Mouse (Mus musculus) liver, postnatal 0 days (tissue): ENCODE results near the gene Secisbp2.

Source experiments
- CTCF ChIP-seq: sonication (generic); IDR thresholded peaks from 2 replicates; pipeline ENCODE4 v1.5.1; 2016; ENCODE audit warnings: antibody characterized with exemption, low read depth
- EP300 ChIP-seq: IDR thresholded peaks from 2 replicates; pipeline ENCODE4 v1.6.1; 2016; ENCODE audit warnings: antibody characterized with exemption, low read depth, mild to moderate bottlenecking

DNA sequence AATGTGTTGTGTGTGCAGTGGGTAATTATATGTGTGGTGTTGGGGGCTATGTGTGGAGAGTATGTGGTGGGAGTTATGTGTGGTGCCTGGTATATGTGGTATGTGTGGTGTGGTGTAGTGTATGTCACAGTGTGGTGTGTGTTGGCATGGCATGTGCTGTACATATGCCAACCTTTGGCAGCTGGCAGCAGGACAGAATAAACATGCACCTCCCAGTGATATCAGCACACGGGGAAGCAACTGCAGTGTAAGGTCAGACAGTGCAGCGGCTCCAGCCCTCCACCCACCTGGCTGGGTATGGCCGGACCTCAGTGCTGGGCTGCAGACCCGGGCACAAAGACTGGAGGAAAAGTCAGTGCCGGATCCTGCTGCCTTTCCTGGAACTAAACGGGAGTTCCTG lies 46.0 kb downstream of the Secisbp2 start:
- no peak for TF ChIP-seq CTCF
- no peak for TF ChIP-seq EP300
